ENCODE assay signal across 9 mouse cellular contexts in the genomic region with DNA sequence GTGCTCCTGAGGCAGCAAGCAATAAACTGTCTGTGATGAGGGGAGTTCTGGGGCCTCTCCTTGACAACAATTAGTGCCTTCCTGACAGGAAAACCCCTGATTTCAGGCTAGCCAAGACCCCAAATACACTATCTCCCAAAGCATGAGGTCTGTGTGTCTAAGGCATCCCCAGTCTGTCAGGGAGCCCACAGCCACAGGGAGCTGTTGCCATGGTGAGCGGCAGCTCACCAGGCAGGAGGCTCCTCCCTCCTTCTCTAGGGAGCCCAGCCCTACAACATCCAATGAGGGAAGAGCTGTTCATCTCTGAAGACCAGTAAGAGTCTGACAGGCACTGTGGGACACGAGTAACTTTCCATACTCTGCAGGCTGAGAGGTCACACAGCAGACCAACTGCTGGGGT. TPM values are rescaled to one million over a fixed set of nuclear protein-coding genes. Genes with fewer than 3 reads are reported as not detected.
DNase-seq lines count a peak whose midpoint lies in the region; ATAC-seq lines count a peak whose summit lies in the region.
"Had no signal": no experiment of that assay in that cellular context is flagged by ENCODE, and none has a peak within 500 bp of the region (broad histone marks: within the 10 kb centered on the region; RNA-seq: fewer than 3 reads in every experiment).

No protein-coding gene starts in this region.

- H3K27ac ChIP-seq in heart, embryonic 13.5 days (replicated peaks), result peak overlapping the region; percentile 92
- peak overlapping the region; percentile 81 for H3K27ac ChIP-seq in midbrain, embryonic 13.5 days
- H3K27ac ChIP-seq: lung, embryonic 15.5 days had no signal

- H3K4me2 ChIP-seq in heart, embryonic 13.5 days, result peak overlapping the region; percentile 60
- H3K4me2 ChIP-seq in midbrain, embryonic 13.5 days (replicated peaks), result peak overlapping the region; percentile 31
- H3K4me2 ChIP-seq: lung, embryonic 15.5 days had no signal

- H3K27me3 ChIP-seq in heart, embryonic 13.5 days (replicated peaks), result peaks cover 44% of the 10 kb centered on the region
- H3K27me3 ChIP-seq in midbrain, embryonic 13.5 days, result peaks cover 15% of the 10 kb centered on the region; the same call in 1 of the 2 replicates

- H3K36me3 ChIP-seq in heart, embryonic 13.5 days, result no peaks in the 10 kb centered on the region
- H3K36me3 ChIP-seq in midbrain, embryonic 13.5 days, result no peaks in the 10 kb centered on the region
- H3K36me3 ChIP-seq: lung, embryonic 15.5 days had no signal

- H3K9ac ChIP-seq in heart, embryonic 13.5 days, result peak overlapping the region; percentile 70
- H3K9ac ChIP-seq in midbrain, embryonic 13.5 days (replicated peaks), result no peak overlapping the region
- H3K9ac ChIP-seq: lung, embryonic 15.5 days had no signal

- no peak for DNase-seq in frontal cortex, postnatal 25 days (ENCODE audit: low spot score in 2 of 2)
- peak; percentile 26 to 52 for DNase-seq in cerebellum, postnatal 10 days
- DNase-seq in thymus, postnatal 14 days, result no peak
- no peak for DNase-seq in urinary bladder, postnatal 14 days (ENCODE audit: low spot score)

- H3K4me1 ChIP-seq in heart, embryonic 13.5 days, result peaks cover 50% of the 10 kb centered on the region
- H3K4me1 ChIP-seq in midbrain, embryonic 13.5 days (replicated peaks), result peaks cover 53% of the 10 kb centered on the region
- H3K4me1 ChIP-seq: lung, embryonic 15.5 days had no signal

- H3K4me3 ChIP-seq in heart, embryonic 13.5 days, result peak overlapping the region; percentile 10; the same call in 1 of the 2 replicates
- no peak overlapping the region for H3K4me3 ChIP-seq in midbrain, embryonic 13.5 days (replicated peaks)
- H3K4me3 ChIP-seq: lung, embryonic 15.5 days had no signal

- WGBS in heart, embryonic 13.5 days, result 0% methylated on average over 2 of the region's 2 CpGs
- WGBS in midbrain, embryonic 13.5 days, result 0% methylated on average over 2 of the region's 2 CpGs

- peak; percentile 75 for ATAC-seq in frontal cortex, adult (ENCODE audit: low TSS enrichment)
- peak; percentile 45; the same call in 1 of the 2 replicates for ATAC-seq in heart, embryonic 13.5 days (ENCODE audit: extremely low read depth, insufficient number of reproducible peaks, low FRiP score, low TSS enrichment)
- peak; percentile 84 for ATAC-seq in midbrain, embryonic 13.5 days
- no peak for ATAC-seq in megakaryocyte-erythroid progenitor cell, adult 5-6 weeks (replicated peaks; ENCODE audit: low FRiP score, low TSS enrichment, poor library complexity, severe bottlenecking)

- H3K9me3 ChIP-seq in heart, embryonic 13.5 days, result no peaks in the 10 kb centered on the region
- no peaks in the 10 kb centered on the region for H3K9me3 ChIP-seq in midbrain, embryonic 13.5 days
- H3K9me3 ChIP-seq: lung, embryonic 15.5 days had no signal

RNA-seq across cellular contexts. Expression of a gene that starts 3.0 kb away (rescaled TPM):
- 7.8 and 9.7 TPM in 2 replicates for polyA plus RNA-seq in heart, embryonic 13.5 days (2015; fragmentation: Nextera tagmentation; extraction: Ambion mirVana)
- polyA plus RNA-seq in midbrain, embryonic 13.5 days (2015; fragmentation: Nextera tagmentation; extraction: Ambion mirVana), result 3.5 and 3.8 TPM in 2 replicates
- total RNA-seq in megakaryocyte-erythroid progenitor cell, adult 5-6 weeks (2014; fragmentation: Nextera tagmentation), result not detected in 2 replicates
- total RNA-seq in megakaryocyte-erythroid progenitor cell, adult 5-6 weeks (2017), result not detected in 2 replicates

RNA-seq across cellular contexts. Expression of a gene that starts 24.7 kb away (rescaled TPM):
- 0.19 TPM in 2 replicates for polyA plus RNA-seq in heart, embryonic 13.5 days (2015; fragmentation: Nextera tagmentation; extraction: Ambion mirVana)
- polyA plus RNA-seq in midbrain, embryonic 13.5 days (2015; fragmentation: Nextera tagmentation; extraction: Ambion mirVana), result 44.0 and 47.3 TPM in 2 replicates
- total RNA-seq in megakaryocyte-erythroid progenitor cell, adult 5-6 weeks (2014; fragmentation: Nextera tagmentation), result not detected in 2 replicates
- total RNA-seq in megakaryocyte-erythroid progenitor cell, adult 5-6 weeks (2017), result not detected in 2 replicates

RNA-seq across cellular contexts. Expression of a gene that starts 27.3 kb away (rescaled TPM):
- polyA plus RNA-seq in heart, embryonic 13.5 days (2015; fragmentation: Nextera tagmentation; extraction: Ambion mirVana), result 180 and 188 TPM in 2 replicates
- 470 and 482 TPM in 2 replicates for polyA plus RNA-seq in midbrain, embryonic 13.5 days (2015; fragmentation: Nextera tagmentation; extraction: Ambion mirVana)
- 73.6 and 95.2 TPM in 2 replicates for total RNA-seq in megakaryocyte-erythroid progenitor cell, adult 5-6 weeks (2014; fragmentation: Nextera tagmentation)
- 67.4 and 68.6 TPM in 2 replicates for total RNA-seq in megakaryocyte-erythroid progenitor cell, adult 5-6 weeks (2017)

RNA-seq across cellular contexts. Expression of a gene that starts 42.8 kb away (rescaled TPM):
- polyA plus RNA-seq in heart, embryonic 13.5 days (2015; fragmentation: Nextera tagmentation; extraction: Ambion mirVana), result 0.05 TPM in 1 of 2 replicates, not detected in the other
- not detected in 2 replicates for polyA plus RNA-seq in midbrain, embryonic 13.5 days (2015; fragmentation: Nextera tagmentation; extraction: Ambion mirVana)
- not detected in 2 replicates for total RNA-seq in megakaryocyte-erythroid progenitor cell, adult 5-6 weeks (2014; fragmentation: Nextera tagmentation)
- total RNA-seq in megakaryocyte-erythroid progenitor cell, adult 5-6 weeks (2017), result not detected in 2 replicates

RNA-seq across cellular contexts. Expression of a gene that starts 53.2 kb away (rescaled TPM):
- 0.11 TPM in 1 of 2 replicates, not detected in the other for polyA plus RNA-seq in heart, embryonic 13.5 days (2015; fragmentation: Nextera tagmentation; extraction: Ambion mirVana)
- 0.10 TPM in 1 of 2 replicates, not detected in the other for polyA plus RNA-seq in midbrain, embryonic 13.5 days (2015; fragmentation: Nextera tagmentation; extraction: Ambion mirVana)
- not detected in 2 replicates for total RNA-seq in megakaryocyte-erythroid progenitor cell, adult 5-6 weeks (2014; fragmentation: Nextera tagmentation)
- not detected in 2 replicates for total RNA-seq in megakaryocyte-erythroid progenitor cell, adult 5-6 weeks (2017)

Comparison
In these comparisons a context has a peak if more than half of its experiments do, and no peak if none do; other contexts are left out.
1. DNase-seq: peak in cerebellum, postnatal 10 days (2 of 2); none in frontal cortex, postnatal 25 days (0 of 2), thymus, postnatal 14 days (single experiment) and urinary bladder, postnatal 14 days (single experiment).
2. RNA of a gene that starts 24.7 kb away (polyA plus RNA-seq): 44.0 to 47.3 TPM in midbrain, embryonic 13.5 days; 0.19 TPM in heart, embryonic 13.5 days; every median in the first group is over 10 times any median in the second.